Mouse (Mus musculus) embryonic facial prominence, embryonic 11.5 days (tissue): Measurements from ENCODE around the gene 1700088E04Rik. TPM values are rescaled to one million over a fixed set of nuclear protein-coding genes. Genes with fewer than 3 reads are reported as not detected.

Experiments used
- ATAC-seq: fragments of 200-750 bp; cut with Nextera tagmentation; replicated peaks from 2 replicates; pipeline ENCODE4 v1.8.0; 2017; ENCODE audit warnings: low read depth; ENCODE audit not compliant: insufficient number of reproducible peaks, low FRiP score, low TSS enrichment
- DNase-seq: peaks from one replicate; pipeline ENCODE4 v3.0.0-alpha.2; 2015; ENCODE audit warnings: low spot score
- H3K27ac ChIP-seq: fragments of 300-500 bp; sonication (generic); replicated peaks from 2 replicates; pipeline ENCODE4 v1.5.1; 2014; ENCODE audit warnings: mild to moderate bottlenecking, low read depth, low read length, control low read depth
- H3K27me3 ChIP-seq: fragments of 300-500 bp; sonication (generic); 2 replicates; pipeline ENCODE4 v1.6.1; 2014; ENCODE audit warnings: mild to moderate bottlenecking, low read length, moderate library complexity, mixed read lengths; ENCODE audit not compliant: control insufficient read depth, insufficient read depth
- H3K36me3 ChIP-seq: fragments of 300-500 bp; sonication (generic); replicated peaks from 2 replicates; pipeline ENCODE4 v1.6.1; 2014; ENCODE audit warnings: low read depth, mild to moderate bottlenecking, low read length, moderate library complexity, mixed read lengths; ENCODE audit not compliant: control insufficient read depth, insufficient read depth
- H3K4me1 ChIP-seq: fragments of 300-500 bp; sonication (generic); 2 replicates; pipeline ENCODE4 v1.6.1; 2014; ENCODE audit warnings: low read length, mixed read lengths; ENCODE audit not compliant: control insufficient read depth, insufficient read depth
- H3K4me2 ChIP-seq: fragments of 300-500 bp; sonication (generic); 2 replicates; pipeline ENCODE4 v1.6.1; 2014; ENCODE audit warnings: low read depth, mild to moderate bottlenecking, control low read depth, low read length, moderate library complexity
- H3K4me3 ChIP-seq: fragments of 300-500 bp; sonication (generic); 2 replicates; pipeline ENCODE4 v1.5.1; 2014; ENCODE audit warnings: low read depth, low read length, control low read depth
- H3K9ac ChIP-seq: fragments of 300-500 bp; sonication (generic); replicated peaks from 2 replicates; pipeline ENCODE4 v1.6.1; 2014; ENCODE audit warnings: mild to moderate bottlenecking, control low read depth, low read length
- H3K9me3 ChIP-seq: fragments of 300-500 bp; sonication (generic); replicated peaks from 2 replicates; pipeline ENCODE4 v1.6.1; 2016; ENCODE audit warnings: mild to moderate bottlenecking, low read length, inconsistent platforms, mixed read lengths; ENCODE audit not compliant: control insufficient read depth
- WGBS: fragments of 180-500 bp; shearing (Covaris S2); extraction: QIAGEN DNeasy Blood & Tissue Kit; methylation state at CpG from one replicate; pipeline ENCODE4 v1.1.7; 2014; 5-methylcytosine and 5-hydroxymethylcytosine counted together
- polyA plus RNA-seq: library from polyadenylated mRNA; unstranded; fragments of >200 nt; fragmentation: Nextera tagmentation; extraction: Ambion mirVana; gene quantifications from 2 replicates; pipeline ENCODE4 v1.2.1, GENCODE M21; 2014

The 1700088E04Rik gene
- polyA plus RNA-seq, 1 experiment from 2014 or later: 6.8 TPM

DNA sequence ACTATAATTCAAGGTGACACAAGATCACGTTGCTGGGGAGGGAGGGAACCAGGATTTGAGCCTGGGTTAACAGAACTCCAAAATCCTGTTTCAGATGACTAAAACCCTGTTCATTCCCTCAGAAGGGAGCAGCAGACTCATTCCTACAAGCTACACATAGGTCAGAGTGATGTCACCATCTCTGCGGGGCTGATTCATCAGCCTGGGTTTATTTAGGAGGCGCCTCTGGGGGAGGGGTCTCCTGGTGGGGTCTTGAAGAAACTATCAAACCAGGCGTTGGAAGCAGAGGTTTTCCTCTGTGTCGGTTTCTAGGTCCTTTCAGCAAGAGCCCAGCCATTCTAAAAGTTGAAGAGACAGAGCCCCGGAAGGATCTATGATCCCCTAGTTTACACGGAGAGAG is 33.1 kb downstream of the 1700088E04Rik start:
- Histone ChIP-seq H3K27me3 (no peaks in the 10 kb centered on the region), H3K36me3 (no peaks in the 10 kb centered on the region), H3K4me2 (peak overlapping the region; percentile 98), H3K9me3 (no peaks in the 10 kb centered on the region), H3K4me3 (peak overlapping the region; percentile 92), H3K27ac (peak overlapping the region; percentile 59; the same call in 1 of the 2 replicates), H3K4me1 (peaks cover 3% of the 10 kb centered on the region; the same call in 1 of the 2 replicates), H3K9ac (no peak overlapping the region; the same call in 1 of the 2 replicates)
- WGBS: 21% methylated on average over 7 of the region's 7 CpGs
- ATAC-seq (no peak), DNase-seq (peak; percentile 26)

DNA sequence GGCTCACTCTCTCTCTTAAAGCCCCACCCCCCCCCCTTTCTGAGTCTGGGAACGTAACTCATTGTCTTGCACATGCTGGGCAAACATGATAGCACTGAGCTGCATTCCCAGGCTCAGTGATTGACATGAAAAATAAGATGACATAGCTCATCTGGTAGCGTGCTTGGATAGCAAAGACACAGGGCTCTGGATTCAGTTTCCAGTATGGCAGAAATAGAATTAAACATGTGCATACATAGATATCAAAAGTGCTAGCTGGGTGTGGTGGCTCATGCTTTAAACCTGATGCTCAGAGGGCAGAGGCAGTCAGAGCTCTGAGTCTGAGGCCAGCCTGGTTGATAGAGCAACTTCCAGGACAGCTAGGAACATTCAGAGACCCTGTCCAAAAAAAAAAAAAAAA is 35.2 kb downstream of the 1700088E04Rik start:
- H3K27ac ChIP-seq: no peak overlapping the region
- no peak for ATAC-seq
- H3K4me1 ChIP-seq: peaks cover 3% of the 10 kb centered on the region; the same call in 1 of the 2 replicates
- no peak overlapping the region for H3K4me2 ChIP-seq
- H3K4me3 ChIP-seq: no peak overlapping the region
- H3K9ac ChIP-seq: no peak overlapping the region
- H3K9me3 ChIP-seq: no peaks in the 10 kb centered on the region
- no peak for DNase-seq
- no peaks in the 10 kb centered on the region for H3K36me3 ChIP-seq
- 53% methylated on average over 2 of the region's 2 CpGs for WGBS
- H3K27me3 ChIP-seq: no peaks in the 10 kb centered on the region

DNA sequence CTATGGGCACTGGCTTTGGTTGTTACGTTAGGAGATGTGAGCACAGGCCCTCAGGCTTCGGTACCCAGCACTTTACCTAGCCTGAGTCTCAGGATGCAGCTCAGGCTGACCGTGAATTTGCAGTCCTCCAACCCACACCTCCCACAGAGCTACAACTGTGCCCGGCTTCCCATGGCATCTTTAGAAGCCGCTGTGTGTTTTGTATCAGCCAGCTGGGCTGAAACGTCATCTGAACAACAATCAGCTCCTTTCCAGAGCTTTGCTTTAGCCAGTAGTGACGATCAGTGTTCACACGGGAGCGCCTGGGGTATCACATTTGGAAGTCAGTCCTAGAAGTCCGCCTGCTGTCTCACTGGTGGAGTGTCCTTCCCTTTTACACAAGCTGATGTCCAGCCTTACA is 37.8 kb downstream of the 1700088E04Rik start:
- H3K4me1 ChIP-seq: peaks cover 3% of the 10 kb centered on the region; the same call in 1 of the 2 replicates
- H3K9me3 ChIP-seq: no peaks in the 10 kb centered on the region
- no peak overlapping the region for H3K27ac ChIP-seq
- H3K9ac ChIP-seq: no peak overlapping the region
- no peaks in the 10 kb centered on the region for H3K36me3 ChIP-seq
- no peak for DNase-seq
- no peak overlapping the region for H3K4me3 ChIP-seq
- WGBS: 69% methylated on average over 10 of the region's 10 CpGs
- H3K4me2 ChIP-seq: no peak overlapping the region
- no peak for ATAC-seq
- no peaks in the 10 kb centered on the region for H3K27me3 ChIP-seq

DNA sequence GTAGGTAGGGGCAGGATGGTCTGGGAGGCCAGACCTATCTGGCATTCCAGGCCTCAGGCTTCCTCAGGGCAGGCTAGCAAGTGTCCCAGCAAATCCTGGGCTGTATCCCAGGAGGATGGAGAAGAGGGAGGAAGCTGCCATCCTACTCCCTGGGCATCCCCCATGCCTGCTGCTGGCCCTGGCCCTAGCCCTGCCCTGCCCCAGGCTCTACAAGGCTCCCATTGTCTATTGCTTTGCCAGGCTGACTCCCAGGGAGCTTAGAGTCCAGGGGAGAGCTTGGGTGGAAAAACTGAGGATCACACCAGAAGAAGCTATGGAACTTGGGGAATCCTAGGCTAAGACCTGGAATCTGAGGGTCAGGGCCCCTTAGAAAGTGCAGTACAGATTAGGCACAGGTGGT is 39.5 kb downstream of the 1700088E04Rik start:
- ATAC-seq (no peak), DNase-seq (no peak)
- no peaks in the 10 kb centered on the region for H3K9me3 ChIP-seq
- H3K27me3 ChIP-seq: no peaks in the 10 kb centered on the region
- peaks cover 2% of the 10 kb centered on the region for H3K4me1 ChIP-seq
- no peak overlapping the region for H3K4me3 ChIP-seq
- H3K9ac ChIP-seq: no peak overlapping the region
- H3K36me3 ChIP-seq: no peaks in the 10 kb centered on the region
- H3K27ac ChIP-seq: no peak overlapping the region
- no peak overlapping the region for H3K4me2 ChIP-seq

DNA sequence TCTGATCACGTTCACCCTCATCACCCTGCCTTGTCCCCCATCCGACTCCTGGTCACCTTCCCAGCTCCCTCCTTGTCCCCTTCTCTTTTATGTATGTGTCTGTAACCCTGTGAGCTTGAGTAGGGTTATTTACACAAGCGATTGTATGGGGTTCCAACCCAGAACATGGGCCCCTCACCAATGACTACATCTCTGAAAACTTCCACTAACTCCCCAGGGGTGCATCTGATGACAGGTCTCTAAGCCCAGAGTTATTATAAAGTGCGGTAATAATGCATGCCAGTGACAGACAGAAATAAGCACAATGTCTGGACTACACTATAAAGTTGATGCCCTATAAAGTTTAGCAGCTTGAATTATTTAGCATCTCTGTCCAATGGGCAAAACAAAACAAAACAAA is 40.7 kb downstream of the 1700088E04Rik start:
- H3K9me3 ChIP-seq: no peaks in the 10 kb centered on the region
- no peak overlapping the region for H3K9ac ChIP-seq
- no peak for ATAC-seq
- H3K36me3 ChIP-seq: peaks cover under 1% of the 10 kb centered on the region; the same call in 1 of the 2 replicates
- no peaks in the 10 kb centered on the region for H3K27me3 ChIP-seq
- H3K4me1 ChIP-seq: peaks cover 2% of the 10 kb centered on the region
- no peak overlapping the region for H3K27ac ChIP-seq
- H3K4me3 ChIP-seq: no peak overlapping the region
- 73% methylated on average over 4 of the region's 4 CpGs for WGBS
- H3K4me2 ChIP-seq: no peak overlapping the region
- DNase-seq: no peak

DNA sequence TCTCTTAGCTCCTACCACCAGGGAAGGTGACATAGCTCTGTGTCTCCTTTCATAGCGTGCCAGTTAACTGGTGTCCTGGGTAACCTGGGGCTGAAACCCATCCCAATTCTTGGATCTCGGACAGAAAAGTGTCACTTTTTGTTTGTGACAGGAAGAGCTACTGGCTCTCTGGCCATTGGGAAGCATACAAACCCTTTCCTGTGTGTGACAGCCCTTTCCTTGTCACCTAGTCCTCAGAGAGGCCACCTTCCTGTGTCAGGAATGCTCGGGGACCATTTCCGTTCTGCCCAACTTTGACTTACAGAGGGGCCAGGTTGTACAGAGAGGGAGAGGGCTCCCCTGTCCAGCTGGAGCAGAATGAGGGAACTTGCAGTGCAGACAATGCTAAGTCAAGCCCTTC is 41.6 kb downstream of the 1700088E04Rik start:
- no peak for DNase-seq
- 63% methylated on average over 4 of the region's 4 CpGs for WGBS
- Histone ChIP-seq H3K4me3 (no peak overlapping the region), H3K9me3 (no peaks in the 10 kb centered on the region), H3K9ac (no peak overlapping the region), H3K4me2 (no peak overlapping the region), H3K36me3 (peaks cover 6% of the 10 kb centered on the region), H3K4me1 (peaks cover 2% of the 10 kb centered on the region), H3K27me3 (no peaks in the 10 kb centered on the region), H3K27ac (no peak overlapping the region)
- ATAC-seq: no peak

DNA sequence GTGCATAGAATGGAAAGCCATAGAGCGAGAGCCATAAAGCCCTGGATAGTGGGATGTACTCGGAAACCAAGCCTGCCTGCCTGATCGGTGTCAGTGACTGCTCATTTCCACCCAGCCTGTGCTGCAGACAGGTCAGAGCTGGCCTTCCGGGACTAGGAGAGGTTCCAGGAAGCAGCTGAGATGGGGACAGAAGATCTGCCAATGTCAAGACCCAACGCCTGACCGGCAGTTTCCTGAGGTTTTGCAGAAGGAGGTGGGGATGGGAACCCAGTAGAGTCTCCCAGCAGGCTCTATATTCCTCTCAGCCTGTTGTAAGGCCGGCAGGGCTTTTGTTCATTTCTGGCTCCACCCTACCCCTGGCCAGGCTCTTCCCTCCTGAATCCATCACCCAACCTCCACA is 42.2 kb downstream of the 1700088E04Rik start:
- H3K9me3 ChIP-seq: no peaks in the 10 kb centered on the region
- ATAC-seq (no peak), DNase-seq (no peak)
- H3K27me3 ChIP-seq: no peaks in the 10 kb centered on the region
- WGBS: 48% methylated on average over 7 of the region's 7 CpGs
- peaks cover 2% of the 10 kb centered on the region for H3K4me1 ChIP-seq
- H3K27ac ChIP-seq: no peak overlapping the region
- no peak overlapping the region for H3K4me3 ChIP-seq
- H3K4me2 ChIP-seq: no peak overlapping the region
- H3K36me3 ChIP-seq: peaks cover 9% of the 10 kb centered on the region
- H3K9ac ChIP-seq: no peak overlapping the region

DNA sequence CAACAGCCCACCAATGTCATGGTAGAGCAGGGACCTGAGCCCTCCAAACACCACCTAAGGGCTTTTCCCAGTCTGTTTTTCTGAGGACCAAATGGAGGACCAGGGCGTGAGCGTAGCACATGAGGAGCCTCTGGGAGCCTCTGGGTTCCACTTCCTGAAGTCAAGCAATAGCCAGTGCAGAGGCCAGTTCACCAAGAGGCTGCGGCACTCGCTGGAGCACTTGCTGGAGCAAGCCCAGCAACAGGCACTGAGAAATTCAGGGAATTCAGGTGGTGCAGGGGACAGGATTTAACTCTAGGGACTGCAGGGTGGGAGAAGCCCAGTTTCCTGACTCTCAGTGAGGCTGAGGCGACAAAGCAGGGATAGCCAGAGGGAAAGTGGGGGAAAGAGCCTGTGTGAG is 42.8 kb downstream of the 1700088E04Rik start:
- DNase-seq: no peak
- Histone ChIP-seq H3K4me3 (no peak overlapping the region), H3K9me3 (no peaks in the 10 kb centered on the region), H3K4me1 (peaks cover 2% of the 10 kb centered on the region), H3K27me3 (no peaks in the 10 kb centered on the region), H3K9ac (no peak overlapping the region), H3K4me2 (no peak overlapping the region), H3K27ac (no peak overlapping the region), H3K36me3 (peaks cover 9% of the 10 kb centered on the region)
- WGBS: 58% methylated on average over 5 of the region's 5 CpGs
- ATAC-seq: no peak
